Mouse (Mus musculus): Measurements from ENCODE around the gene Hemgn. TPM values are rescaled to one million over a fixed set of nuclear protein-coding genes. Genes with fewer than 3 reads are reported as not detected.

Gene Hemgn
- total RNA-seq, 2 experiments from 2014 or later, result 312 to 420 TPM

- no peak for ATAC-seq (replicated peaks; ENCODE audit: low FRiP score, poor library complexity, severe bottlenecking)
Measured at GRCm38 (mm10) chr4:46364360-46364759, 48.9 kb downstream of the Hemgn start.

- no peak for ATAC-seq (replicated peaks; ENCODE audit: low FRiP score, poor library complexity, severe bottlenecking)
Measured at GRCm38 (mm10) chr4:46361258-46361657, 52.0 kb downstream of the Hemgn start.

- ATAC-seq (replicated peaks; ENCODE audit: low FRiP score, poor library complexity, severe bottlenecking), result no peak
Measured at GRCm38 (mm10) chr4:46359539-46360253, 53.6 kb downstream of the Hemgn start.

- peak; percentile 71 for ATAC-seq (replicated peaks; ENCODE audit: low FRiP score, poor library complexity, severe bottlenecking)
Measured at GRCm38 (mm10) chr4:46356351-46357133, 56.8 kb downstream of the Hemgn start.

DNA sequence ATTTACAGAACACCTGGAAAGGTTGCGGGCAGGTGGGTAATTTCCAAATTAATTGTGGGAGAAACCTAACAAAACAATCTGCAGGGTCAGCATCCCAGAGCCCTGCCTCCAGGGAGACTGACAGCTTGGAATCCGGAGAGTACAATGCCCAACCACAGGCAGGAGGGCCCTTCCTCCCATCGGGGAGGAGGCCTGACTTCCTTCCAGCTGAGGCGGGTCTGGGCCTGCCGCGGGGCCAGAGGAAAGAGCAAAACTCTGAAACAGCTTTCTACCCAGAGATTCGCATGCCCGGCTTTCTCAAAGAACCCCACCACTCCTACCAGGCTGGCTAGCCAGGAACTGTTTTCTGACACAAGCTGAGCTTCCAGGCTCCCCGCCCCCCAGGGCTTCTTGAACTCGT is 60.3 kb downstream of the Hemgn start:
- no peak for ATAC-seq (replicated peaks; ENCODE audit: low FRiP score, poor library complexity, severe bottlenecking)

DNA sequence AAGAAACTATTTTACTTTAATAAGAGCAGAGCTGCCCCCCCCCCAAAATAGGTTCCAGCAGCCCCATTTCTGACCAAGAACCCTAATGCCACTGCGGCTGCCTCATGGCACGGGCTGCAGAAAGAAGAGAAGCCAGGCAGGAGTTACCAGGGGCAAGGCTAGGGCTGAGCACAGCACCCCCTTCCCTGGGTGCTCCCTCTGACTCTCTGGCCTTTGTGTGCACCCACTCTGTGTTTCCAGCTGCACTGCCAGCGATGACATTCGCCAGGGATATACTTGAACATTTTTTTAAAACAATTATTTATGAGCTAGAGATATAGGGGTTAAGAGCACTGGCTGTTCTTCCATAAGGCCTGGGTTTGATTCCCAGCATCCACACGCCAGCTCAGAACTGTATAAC is 63.8 kb downstream of the Hemgn start:
- ATAC-seq (replicated peaks; ENCODE audit: low FRiP score, poor library complexity, severe bottlenecking), result no peak

DNA sequence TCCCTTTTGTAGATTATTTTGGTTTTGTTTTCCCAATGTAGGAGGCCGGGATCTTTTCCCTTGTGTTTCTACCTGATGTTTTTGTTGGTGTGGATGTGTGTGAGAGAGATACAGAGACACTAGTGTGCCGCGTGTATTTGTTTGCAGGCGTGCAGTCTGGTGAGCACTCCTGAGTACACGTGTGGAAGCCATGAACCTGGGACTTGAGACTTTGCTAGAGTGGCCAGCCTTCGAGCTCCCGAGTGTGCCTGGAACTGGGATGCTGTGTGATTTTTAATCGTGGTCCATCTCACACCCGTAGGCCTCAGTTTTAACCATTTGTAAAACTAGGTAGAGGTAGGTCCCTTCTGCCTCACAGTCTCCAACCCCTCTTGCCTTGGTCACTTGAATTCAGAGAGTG is 64.4 kb downstream of the Hemgn start:
- no peak for ATAC-seq (replicated peaks; ENCODE audit: low FRiP score, poor library complexity, severe bottlenecking)

DNA sequence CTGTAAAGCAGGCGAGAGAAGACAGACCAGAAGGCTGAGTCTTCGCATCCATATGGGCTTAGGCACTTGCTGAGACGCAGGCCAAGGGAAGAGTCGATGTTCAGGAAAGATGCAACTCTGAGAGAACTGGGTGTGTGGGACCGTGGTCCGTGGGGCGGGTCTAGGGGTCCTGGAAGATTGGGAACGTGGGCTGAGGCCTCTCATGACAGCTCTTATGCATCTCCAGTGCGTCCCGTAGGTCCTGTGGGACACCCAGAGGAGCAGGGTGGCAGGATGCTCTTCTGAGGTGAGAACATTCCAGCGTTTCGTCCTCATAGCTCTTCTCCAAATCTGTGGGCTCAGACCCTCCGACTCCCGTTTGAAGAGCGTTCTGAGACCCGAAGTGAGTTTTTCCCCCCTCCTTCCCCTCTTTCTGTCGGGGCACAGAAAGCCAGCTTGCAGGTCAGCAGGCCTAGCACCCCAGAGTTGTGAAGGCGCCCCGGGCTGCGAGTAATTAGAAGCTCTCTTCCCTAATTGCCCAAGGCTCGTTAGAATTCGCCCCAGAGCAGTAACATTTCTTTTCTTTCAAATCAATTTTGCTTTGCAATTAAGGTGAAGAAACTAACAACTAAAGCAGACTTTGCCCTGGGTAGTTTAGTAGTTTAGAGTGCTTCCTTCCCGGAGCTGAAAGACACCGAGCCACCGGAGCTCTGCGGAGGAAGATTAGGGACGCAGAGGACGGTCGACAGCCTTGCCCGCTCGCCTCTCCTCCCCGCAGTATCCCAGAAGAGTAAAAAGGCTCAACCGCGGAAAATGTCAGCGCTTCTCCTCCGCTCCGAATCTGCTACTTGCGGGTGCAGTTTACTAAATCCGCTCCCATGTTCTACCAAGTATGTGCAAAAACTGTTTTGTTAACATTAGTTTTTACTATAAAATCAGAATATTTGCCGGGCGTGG is 65.5 kb downstream of the Hemgn start:
- ATAC-seq (replicated peaks; ENCODE audit: low FRiP score, poor library complexity, severe bottlenecking), result no peak

- no peak for ATAC-seq (replicated peaks; ENCODE audit: low FRiP score, poor library complexity, severe bottlenecking)
Measured at GRCm38 (mm10) chr4:46347141-46347540, 66.2 kb downstream of the Hemgn start.

- ATAC-seq (replicated peaks; ENCODE audit: low FRiP score, poor library complexity, severe bottlenecking), result no peak
Measured at GRCm38 (mm10) chr4:46346221-46346620, 67.1 kb downstream of the Hemgn start.

DNA sequence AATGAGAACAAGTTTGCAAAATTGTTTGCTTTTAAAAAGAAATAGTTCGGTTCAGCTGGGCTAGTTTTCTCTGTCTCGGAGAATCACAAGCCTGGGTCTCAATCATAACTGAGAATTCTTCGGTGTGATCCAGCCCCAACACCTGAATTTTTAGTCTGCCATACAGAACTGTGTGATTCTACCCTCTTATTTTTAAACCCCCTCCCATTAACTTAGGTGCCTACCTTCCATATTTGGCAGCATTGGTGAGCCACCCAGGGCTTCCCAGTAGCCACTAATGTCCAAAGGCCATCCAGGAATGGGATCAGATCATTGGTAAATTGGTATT is 67.6 kb downstream of the Hemgn start:
- no peak for ATAC-seq (replicated peaks; ENCODE audit: low FRiP score, poor library complexity, severe bottlenecking)

DNA sequence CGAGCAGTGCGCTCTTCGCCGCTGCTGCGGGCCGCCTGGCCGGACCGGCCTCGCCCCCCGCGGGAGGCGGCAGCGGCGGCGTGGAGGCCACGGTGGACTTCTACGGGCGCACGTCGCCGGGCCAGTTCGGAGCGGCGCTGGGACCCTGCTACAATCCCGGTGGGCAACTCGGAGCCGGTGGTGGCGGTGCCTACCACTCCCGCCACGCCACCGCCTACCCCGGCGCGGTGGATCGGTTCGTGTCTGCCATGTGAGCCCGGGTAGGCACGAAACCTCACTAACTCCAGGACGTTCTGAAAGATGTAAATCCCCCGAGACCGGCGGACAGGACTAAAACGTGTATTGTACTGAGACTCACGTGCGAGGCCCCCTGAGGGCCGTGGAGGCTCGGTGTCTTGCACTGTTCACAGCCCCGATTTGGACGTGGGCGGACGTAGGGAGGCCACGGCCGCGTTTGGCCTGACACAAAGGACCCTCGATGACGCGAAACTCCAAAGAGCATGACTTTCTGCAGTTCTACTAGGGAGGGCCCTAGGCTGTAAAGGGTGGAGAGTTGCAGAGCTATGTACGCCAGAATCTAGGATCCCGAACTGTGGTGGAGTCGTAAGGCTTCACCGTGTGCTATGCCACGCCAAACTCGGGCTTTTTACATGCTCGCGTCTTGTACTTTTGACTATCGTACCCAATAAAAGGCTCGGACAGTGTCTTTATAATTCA is 68.1 kb downstream of the Hemgn start:
- no peak for ATAC-seq (replicated peaks; ENCODE audit: low FRiP score, poor library complexity, severe bottlenecking)

DNA sequence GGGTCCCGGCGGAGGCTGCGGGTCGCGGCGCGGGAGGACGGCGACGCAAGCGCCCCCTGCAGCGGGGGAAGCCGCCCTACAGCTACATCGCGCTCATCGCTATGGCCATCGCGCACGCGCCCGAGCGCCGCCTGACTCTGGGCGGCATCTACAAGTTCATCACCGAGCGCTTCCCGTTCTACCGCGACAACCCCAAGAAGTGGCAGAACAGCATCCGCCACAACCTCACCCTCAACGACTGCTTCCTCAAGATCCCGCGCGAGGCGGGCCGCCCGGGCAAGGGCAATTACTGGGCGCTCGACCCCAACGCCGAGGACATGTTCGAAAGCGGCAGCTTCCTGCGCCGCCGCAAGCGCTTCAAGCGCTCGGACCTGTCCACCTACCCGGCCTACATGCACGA is 69.0 kb downstream of the Hemgn start:
- ATAC-seq (replicated peaks; ENCODE audit: low FRiP score, poor library complexity, severe bottlenecking), result no peak

Other genes starting within 250 kb of the Hemgn start
- gene Xpa, start 217.2 kb downstream of the Hemgn start, total RNA-seq (2015; ENCODE audit: low replicate concordance), result 25.5 and 54.0 TPM in 2 replicates
- gene Xpa, start 217.2 kb downstream of the Hemgn start, total RNA-seq (2017; ENCODE audit: low replicate concordance), result 88.6 and 102 TPM in 2 replicates
- gene Foxe1, start 69.9 kb downstream of the Hemgn start, total RNA-seq (2015; ENCODE audit: low replicate concordance), result not detected in 2 replicates
- gene Foxe1, start 69.9 kb downstream of the Hemgn start, total RNA-seq (2017; ENCODE audit: low replicate concordance), result not detected in 2 replicates
- gene Trmo, start 24.1 kb downstream of the Hemgn start, total RNA-seq (2015; ENCODE audit: low replicate concordance), result 39.8 and 54.5 TPM in 2 replicates
- 64.6 and 70.5 TPM in 2 replicates for gene Trmo, start 24.1 kb downstream of the Hemgn start, total RNA-seq (2017; ENCODE audit: low replicate concordance)
- gene Anp32b, start 37.4 kb upstream of the Hemgn start, total RNA-seq (2015; ENCODE audit: low replicate concordance), result 423 and 438 TPM in 2 replicates
- gene Anp32b, start 37.4 kb upstream of the Hemgn start, total RNA-seq (2017; ENCODE audit: low replicate concordance), result 88.0 and 170 TPM in 2 replicates
- gene Nans, start 75.7 kb upstream of the Hemgn start, total RNA-seq (2015; ENCODE audit: low replicate concordance), result 17.3 and 25.7 TPM in 2 replicates
- 13.1 and 16.7 TPM in 2 replicates for gene Nans, start 75.7 kb upstream of the Hemgn start, total RNA-seq (2017; ENCODE audit: low replicate concordance)
- gene Trim14, start 122.6 kb upstream of the Hemgn start, total RNA-seq (2015; ENCODE audit: low replicate concordance), result 1.0 and 16.5 TPM in 2 replicates
- gene Trim14, start 122.6 kb upstream of the Hemgn start, total RNA-seq (2017; ENCODE audit: low replicate concordance), result 3.8 and 6.5 TPM in 2 replicates
- 6.7 and 18.6 TPM in 2 replicates for gene Coro2a, start 188.7 kb upstream of the Hemgn start, total RNA-seq (2015; ENCODE audit: low replicate concordance)
- gene Coro2a, start 188.7 kb upstream of the Hemgn start, total RNA-seq (2017; ENCODE audit: low replicate concordance), result 4.3 and 5.6 TPM in 2 replicates
- 0.84 and 1.5 TPM in 2 replicates for gene Tbc1d2, start 236.7 kb upstream of the Hemgn start, total RNA-seq (2015; ENCODE audit: low replicate concordance)
- gene Tbc1d2, start 236.7 kb upstream of the Hemgn start, total RNA-seq (2017; ENCODE audit: low replicate concordance), result 3.2 and 3.9 TPM in 2 replicates

Measured in erythroblast, adult 5-6 weeks (primary cell).